Mouse (Mus musculus) forebrain, embryonic 15.5 days (tissue): ENCODE measurements around the gene Dapp1. TPM values are rescaled to one million over a fixed set of nuclear protein-coding genes. Genes with fewer than 3 reads are reported as not detected.

Source experiments
- ATAC-seq: fragments of 200-750 bp; cut with Nextera tagmentation; replicated peaks from 2 replicates; pipeline ENCODE4 v1.8.0; 2017; ENCODE audit warnings: mild to moderate bottlenecking, moderate TSS enrichment, moderate library complexity
- H3K27ac ChIP-seq: fragments of 300-500 bp; sonication (generic); replicated peaks from 2 replicates; pipeline ENCODE4 v1.5.1; 2015; ENCODE audit warnings: mild to moderate bottlenecking, inconsistent platforms
- H3K27me3 ChIP-seq: fragments of 300-500 bp; sonication (generic); 2 replicates; pipeline ENCODE4 v1.6.1; 2015; ENCODE audit warnings: inconsistent platforms
- H3K36me3 ChIP-seq: fragments of 300-500 bp; sonication (generic); 2 replicates; pipeline ENCODE4 v1.6.1; 2015; ENCODE audit warnings: mild to moderate bottlenecking, inconsistent platforms
- H3K4me1 ChIP-seq: fragments of 300-500 bp; sonication (generic); 2 replicates; pipeline ENCODE4 v1.6.1; 2015; ENCODE audit warnings: inconsistent platforms
- H3K4me2 ChIP-seq: fragments of 300-500 bp; sonication (generic); replicated peaks from 2 replicates; pipeline ENCODE4 v1.6.1; 2015; ENCODE audit warnings: mild to moderate bottlenecking, inconsistent platforms
- H3K4me3 ChIP-seq: fragments of 300-500 bp; sonication (generic); 2 replicates; pipeline ENCODE4 v1.5.1; 2015; ENCODE audit warnings: mild to moderate bottlenecking, inconsistent platforms
- H3K9ac ChIP-seq: fragments of 300-500 bp; sonication (generic); replicated peaks from 2 replicates; pipeline ENCODE4 v1.6.1; 2015; ENCODE audit warnings: mild to moderate bottlenecking, inconsistent platforms
- H3K9me3 ChIP-seq: fragments of 300-500 bp; sonication (generic); 2 replicates; pipeline ENCODE4 v1.6.1; 2016; ENCODE audit warnings: inconsistent platforms
- WGBS: fragments of 180-500 bp; shearing (Covaris S2); methylation state at CpG from one replicate; pipeline ENCODE4 v1.1.7; 2015; ENCODE audit warnings: mixed read lengths; 5-methylcytosine and 5-hydroxymethylcytosine counted together
- polyA plus RNA-seq: library from polyadenylated mRNA; unstranded; fragments of >200 nt; fragmentation: Nextera tagmentation; extraction: Ambion mirVana; gene quantifications from 2 replicates; pipeline ENCODE4 v1.2.1, GENCODE M21; 2015

Dapp1 gene
- polyA plus RNA-seq, 1 experiment from 2014 or later: 4.3 TPM

- Histone ChIP-seq H3K9me3 (no peaks in the 10 kb centered on the region), H3K36me3 (no peaks in the 10 kb centered on the region), H3K9ac (no peak overlapping the region), H3K27me3 (no peaks in the 10 kb centered on the region), H3K27ac (no peak overlapping the region), H3K4me3 (no peak overlapping the region), H3K4me2 (no peak overlapping the region), H3K4me1 (peaks cover 9% of the 10 kb centered on the region; the same call in 1 of the 2 replicates)
- no peak for ATAC-seq
- 85% methylated on average over 6 of the region's 6 CpGs for WGBS
These were observed 21.2 kb upstream of the Dapp1 start for GRCm38 (mm10) chr3:138002545-138002944.

DNA sequence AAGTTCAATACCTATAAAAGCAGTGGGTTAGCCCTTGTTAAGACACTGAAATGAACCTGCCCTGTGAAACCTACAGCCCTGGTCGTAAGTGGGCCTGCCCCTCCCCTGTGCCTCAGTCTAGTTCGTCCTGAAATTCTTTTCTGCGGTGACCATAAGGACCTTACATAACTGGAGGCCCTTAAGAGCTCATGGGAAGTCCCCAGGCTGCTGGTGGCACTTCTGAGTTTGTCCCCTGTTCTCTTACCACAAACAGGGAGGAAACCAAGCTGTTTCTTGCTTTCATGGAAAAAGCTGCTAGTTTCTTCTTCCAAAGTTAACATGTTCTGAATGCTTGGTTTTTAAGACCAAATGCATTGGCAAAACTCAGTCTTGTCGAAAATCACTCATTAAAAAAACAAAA, 20.5 kb upstream of the Dapp1 start:
- WGBS: 79% methylated on average over 4 of the region's 4 CpGs
- Histone ChIP-seq H3K4me1 (peaks cover 9% of the 10 kb centered on the region; the same call in 1 of the 2 replicates), H3K9ac (no peak overlapping the region), H3K27ac (no peak overlapping the region), H3K27me3 (no peaks in the 10 kb centered on the region), H3K9me3 (no peaks in the 10 kb centered on the region), H3K4me2 (no peak overlapping the region), H3K36me3 (no peaks in the 10 kb centered on the region), H3K4me3 (no peak overlapping the region)
- no peak for ATAC-seq

- Histone ChIP-seq H3K27me3 (no peaks in the 10 kb centered on the region), H3K4me1 (peaks cover 9% of the 10 kb centered on the region; the same call in 1 of the 2 replicates), H3K9me3 (no peaks in the 10 kb centered on the region), H3K27ac (no peak overlapping the region), H3K4me2 (no peak overlapping the region), H3K36me3 (no peaks in the 10 kb centered on the region), H3K4me3 (no peak overlapping the region), H3K9ac (no peak overlapping the region)
- ATAC-seq: no peak
- 63% methylated on average over 4 of the region's 4 CpGs for whole genome bisulfite sequencing
These were observed 19.4 kb upstream of the Dapp1 start for GRCm38 (mm10) chr3:138000724-138001069.

DNA sequence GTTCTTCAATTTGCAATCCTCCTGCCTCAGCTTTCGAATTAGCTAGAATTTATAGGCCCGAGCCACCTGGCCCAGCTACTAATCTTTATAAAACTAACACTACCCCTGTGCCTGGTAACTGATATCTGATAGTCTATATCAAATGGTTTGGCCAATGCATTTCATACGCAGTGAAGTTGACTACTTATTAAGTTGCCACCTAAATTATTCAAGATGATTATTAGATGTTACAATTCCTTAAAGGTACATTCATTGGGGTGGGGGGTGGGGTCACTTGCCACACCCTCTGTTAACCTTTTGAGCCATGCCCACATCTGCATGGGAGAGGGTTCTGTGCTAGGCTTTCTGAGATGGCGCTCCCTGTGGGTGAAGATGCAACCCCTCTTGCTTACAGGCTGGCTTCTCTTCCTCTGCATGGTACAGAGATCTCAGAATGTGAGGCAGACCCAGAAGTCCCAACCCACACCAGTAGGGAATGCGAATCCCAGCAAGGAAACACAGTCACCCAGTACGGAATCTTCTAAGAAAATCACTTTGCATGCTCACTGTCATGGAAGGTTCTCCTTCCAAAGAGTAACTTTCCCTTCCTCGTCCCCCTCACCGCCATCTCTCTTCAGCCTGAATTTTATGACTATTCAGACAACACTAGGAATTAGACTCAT, 18.8 kb upstream of the Dapp1 start:
- no peak for ATAC-seq
- no peak overlapping the region for H3K4me3 ChIP-seq
- no peaks in the 10 kb centered on the region for H3K27me3 ChIP-seq
- H3K9me3 ChIP-seq: no peaks in the 10 kb centered on the region
- WGBS: 89% methylated on average over 8 of the region's 8 CpGs
- no peaks in the 10 kb centered on the region for H3K36me3 ChIP-seq
- peaks cover 12% of the 10 kb centered on the region for H3K4me1 ChIP-seq
- no peak overlapping the region for H3K9ac ChIP-seq
- H3K27ac ChIP-seq: no peak overlapping the region
- no peak overlapping the region for H3K4me2 ChIP-seq

- no peak for ATAC-seq
- H3K36me3 ChIP-seq: no peaks in the 10 kb centered on the region
- no peak overlapping the region for H3K27ac ChIP-seq
- H3K27me3 ChIP-seq: no peaks in the 10 kb centered on the region
- WGBS: 32% methylated on average over 9 of the region's 9 CpGs
- H3K4me2 ChIP-seq: no peak overlapping the region
- H3K4me1 ChIP-seq: peaks cover 16% of the 10 kb centered on the region
- H3K9me3 ChIP-seq: no peaks in the 10 kb centered on the region
- no peak overlapping the region for H3K4me3 ChIP-seq
- H3K9ac ChIP-seq: no peak overlapping the region
These were observed 18.0 kb upstream of the Dapp1 start for GRCm38 (mm10) chr3:137999224-137999790.

- Histone ChIP-seq H3K9me3 (no peaks in the 10 kb centered on the region), H3K27ac (no peak overlapping the region), H3K4me2 (no peak overlapping the region), H3K9ac (no peak overlapping the region), H3K4me1 (peaks cover 16% of the 10 kb centered on the region), H3K36me3 (no peaks in the 10 kb centered on the region), H3K27me3 (no peaks in the 10 kb centered on the region), H3K4me3 (no peak overlapping the region)
- ATAC-seq: no peak
- 51% methylated on average over 14 of the region's 14 CpGs for WGBS
These were observed 17.3 kb upstream of the Dapp1 start for GRCm38 (mm10) chr3:137998491-137999223.

GRCm38 (mm10) chr3:137995486-137995885, 14.1 kb upstream of the Dapp1 start:
- no peaks in the 10 kb centered on the region for H3K27me3 ChIP-seq
- H3K9me3 ChIP-seq: no peaks in the 10 kb centered on the region
- no peak overlapping the region for H3K9ac ChIP-seq
- H3K4me2 ChIP-seq: no peak overlapping the region
- no peak overlapping the region for H3K27ac ChIP-seq
- no peak overlapping the region for H3K4me3 ChIP-seq
- WGBS: 34% methylated on average over 7 of the region's 7 CpGs
- ATAC-seq: peak; percentile 69
- H3K4me1 ChIP-seq: peaks cover 13% of the 10 kb centered on the region
- H3K36me3 ChIP-seq: no peaks in the 10 kb centered on the region

DNA sequence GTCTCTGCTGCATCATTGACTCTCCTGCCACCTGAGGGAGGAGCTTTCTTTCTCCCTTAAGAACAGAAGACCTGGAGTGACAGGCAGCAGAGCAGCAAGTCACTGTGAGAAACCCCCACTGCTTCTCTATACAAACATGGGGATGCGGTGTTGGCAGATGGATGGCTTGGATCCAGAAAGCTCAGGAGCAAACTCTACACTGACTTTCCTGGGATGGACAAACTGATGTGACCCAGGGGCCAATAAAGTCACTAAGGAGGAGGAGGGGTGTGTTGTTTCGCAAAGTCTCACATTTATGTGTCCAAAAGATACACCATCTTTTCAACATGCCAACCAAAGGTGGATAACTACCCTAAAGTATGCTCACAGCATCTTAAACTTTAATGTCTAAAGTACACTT, 12.9 kb upstream of the Dapp1 start:
- Histone ChIP-seq H3K9me3 (no peaks in the 10 kb centered on the region), H3K4me1 (peaks cover 13% of the 10 kb centered on the region), H3K36me3 (no peaks in the 10 kb centered on the region), H3K4me2 (no peak overlapping the region), H3K27me3 (no peaks in the 10 kb centered on the region), H3K4me3 (no peak overlapping the region), H3K27ac (no peak overlapping the region), H3K9ac (no peak overlapping the region)
- ATAC-seq: no peak
- WGBS: 85% methylated on average over 2 of the region's 2 CpGs

DNA sequence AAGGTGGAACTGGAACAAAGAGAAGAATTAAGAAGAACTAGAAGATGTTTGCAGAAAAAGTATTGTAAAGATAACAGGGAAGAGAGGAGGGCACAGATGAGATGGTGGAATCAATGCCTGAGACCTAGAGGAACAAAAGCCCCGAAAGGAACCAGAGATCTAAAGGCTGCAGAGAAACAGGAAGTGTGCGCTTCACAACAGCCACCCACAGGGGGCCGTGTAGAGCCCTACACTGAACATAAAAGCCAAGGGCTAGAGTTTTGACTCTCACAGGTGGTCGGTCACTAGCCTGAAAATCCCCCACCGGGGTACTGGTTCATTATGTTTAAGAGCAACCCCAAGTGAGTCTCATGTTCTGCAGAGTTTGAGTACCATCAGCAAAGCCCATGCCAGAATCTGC, 11.0 kb upstream of the Dapp1 start:
- Histone ChIP-seq H3K36me3 (no peaks in the 10 kb centered on the region), H3K9ac (no peak overlapping the region), H3K27me3 (no peaks in the 10 kb centered on the region), H3K4me3 (no peak overlapping the region), H3K4me1 (peaks cover 8% of the 10 kb centered on the region), H3K4me2 (no peak overlapping the region), H3K27ac (no peak overlapping the region), H3K9me3 (no peaks in the 10 kb centered on the region)
- 71% methylated on average over 5 of the region's 5 CpGs for WGBS
- no peak for ATAC-seq

DNA sequence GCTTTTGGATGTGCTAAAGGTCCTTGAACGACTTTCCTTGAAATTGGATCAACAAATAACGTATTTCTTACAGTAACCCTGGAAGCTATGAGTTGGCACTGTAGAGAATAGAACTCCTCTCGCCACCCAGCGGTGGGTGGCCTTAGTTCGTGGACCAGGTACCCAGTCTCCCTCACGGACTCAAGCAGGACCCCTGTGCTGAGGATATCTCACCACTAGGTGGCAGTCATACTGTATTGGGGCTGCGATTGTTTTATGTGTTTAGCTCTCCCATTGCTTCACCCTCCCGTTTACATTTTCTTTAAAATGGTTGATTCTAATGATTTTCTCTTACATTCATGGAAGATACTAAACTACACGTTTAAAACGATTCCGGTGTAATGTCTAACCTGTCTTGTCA, 9.8 kb upstream of the Dapp1 start:
- 17% methylated on average over 11 of the region's 11 CpGs for WGBS
- Histone ChIP-seq H3K9me3 (no peaks in the 10 kb centered on the region), H3K4me3 (no peak overlapping the region), H3K4me1 (peaks cover 8% of the 10 kb centered on the region), H3K36me3 (no peaks in the 10 kb centered on the region), H3K4me2 (no peak overlapping the region), H3K9ac (no peak overlapping the region), H3K27ac (no peak overlapping the region), H3K27me3 (no peaks in the 10 kb centered on the region)
- peak; percentile 69; the same call in 1 of the 2 replicates for ATAC-seq

GRCm38 (mm10) chr3:137989405-137989804, 8.1 kb upstream of the Dapp1 start:
- H3K9me3 ChIP-seq: no peaks in the 10 kb centered on the region
- 95% methylated on average over 9 of the region's 9 CpGs for WGBS
- H3K36me3 ChIP-seq: no peaks in the 10 kb centered on the region
- H3K4me2 ChIP-seq: no peak overlapping the region
- H3K9ac ChIP-seq: no peak overlapping the region
- H3K27me3 ChIP-seq: no peaks in the 10 kb centered on the region
- H3K27ac ChIP-seq: no peak overlapping the region
- no peak overlapping the region for H3K4me3 ChIP-seq
- ATAC-seq: no peak
- H3K4me1 ChIP-seq: no peaks in the 10 kb centered on the region

DNA sequence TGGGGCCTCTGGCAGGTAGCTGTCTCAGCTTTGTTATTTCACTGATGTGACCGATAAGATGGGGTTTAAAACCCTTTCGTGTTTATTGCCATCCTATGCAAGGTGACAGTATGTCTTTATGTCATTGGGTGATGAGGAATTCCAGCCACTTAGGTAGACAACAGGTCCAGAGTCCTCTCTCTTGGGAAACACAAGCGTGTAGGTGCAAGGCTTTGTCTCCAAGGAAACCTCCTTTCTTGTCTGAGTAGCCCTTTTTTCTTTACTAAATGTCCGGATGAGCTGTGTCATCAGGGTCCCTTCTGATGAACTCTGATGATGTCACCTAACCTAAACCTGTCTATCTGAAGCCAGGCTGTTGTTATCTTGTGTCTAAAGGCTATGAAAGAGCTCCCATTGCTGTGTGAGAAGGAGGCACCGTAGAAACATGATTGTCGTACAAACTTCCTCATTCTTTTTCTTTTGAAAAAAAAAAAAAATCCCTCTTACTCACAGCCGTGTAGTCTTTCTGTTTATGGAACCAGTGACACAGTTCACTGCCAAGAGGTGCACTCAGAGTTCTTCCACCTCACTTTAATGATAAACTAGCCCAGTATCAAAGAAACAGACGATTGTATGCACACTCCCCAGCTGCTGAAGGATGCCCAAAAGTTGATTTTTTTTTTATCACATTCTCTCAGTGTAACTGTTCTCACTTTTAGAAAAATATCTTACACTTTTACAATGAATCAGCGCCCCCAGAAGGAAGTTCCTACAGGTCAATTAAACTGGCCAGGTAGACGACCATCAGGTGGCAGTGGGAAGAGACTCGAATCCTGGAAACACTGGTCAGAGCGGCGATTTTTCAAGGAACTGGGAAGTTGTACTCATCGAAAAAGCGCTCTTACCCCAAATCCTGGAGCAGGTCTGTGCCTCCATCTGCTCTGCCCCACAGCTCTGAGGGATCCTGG, 637 bp downstream of the Dapp1 start:
- Histone ChIP-seq H3K27ac (no peak overlapping the region), H3K4me1 (peaks cover 13% of the 10 kb centered on the region), H3K27me3 (no peaks in the 10 kb centered on the region), H3K4me2 (peak overlapping the region; percentile 28), H3K9me3 (no peaks in the 10 kb centered on the region), H3K36me3 (no peaks in the 10 kb centered on the region), H3K9ac (no peak overlapping the region), H3K4me3 (peak overlapping the region; percentile 20)
- ATAC-seq: no peak
- WGBS: 31% methylated on average over 15 of the region's 15 CpGs
